Mouse (Mus musculus) G1E (cell line): ENCODE data around the gene Myom3.

ENCODE experiments used
- CTCF ChIP-seq: IDR thresholded peaks from 2 replicates; pipeline ENCODE4 v1.5.1; 2012; ENCODE audit warnings: low read depth, low read length, inconsistent platforms, mixed read lengths
- GATA1 ChIP-seq: IDR thresholded peaks from 2 replicates; pipeline ENCODE4 v1.6.1; 2012; ENCODE audit warnings: borderline replicate concordance, low read length, inconsistent platforms, mixed read lengths
- POLR2AphosphoS5 ChIP-seq: IDR thresholded peaks from 2 replicates; pipeline ENCODE4 v1.6.1; 2012; ENCODE audit warnings: low read depth, low read length, inconsistent platforms; ENCODE audit not compliant: insufficient replicate concordance
- TAL1 ChIP-seq: conservative IDR thresholded peaks from 2 replicates; pipeline ENCODE4 v1.6.1; 2012; ENCODE audit warnings: low read depth, low read length, inconsistent platforms, mixed read lengths

DNA sequence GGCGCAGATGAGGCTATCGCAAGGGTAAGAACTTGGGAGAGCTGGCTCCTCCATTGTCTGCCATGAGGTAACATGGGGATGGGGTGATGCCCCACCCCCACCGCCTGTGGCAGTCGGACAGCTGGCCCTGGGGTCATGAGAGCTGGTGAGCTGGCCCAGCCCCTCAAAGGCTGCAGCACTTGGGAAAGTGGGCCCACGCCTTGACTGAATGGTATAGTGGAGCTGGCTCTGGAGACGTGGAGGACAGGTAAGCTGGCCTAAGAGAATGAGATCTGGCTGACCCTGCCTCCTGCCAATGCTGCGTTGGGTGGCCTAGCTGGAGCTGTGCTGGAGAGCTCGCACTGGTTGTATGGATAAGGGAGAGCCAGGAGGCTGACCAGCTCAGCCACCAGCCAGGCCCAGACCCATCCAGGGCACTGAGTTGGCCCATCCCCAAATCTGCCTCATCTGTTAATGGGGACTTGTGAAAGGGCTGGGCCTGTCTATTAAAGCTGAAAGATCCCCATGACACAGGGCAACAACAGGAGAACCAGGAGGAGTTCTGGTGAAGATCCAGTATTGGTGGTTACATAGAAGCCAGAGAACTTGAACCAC is 74.7 kb downstream of the Myom3 start:
- TF ChIP-seq CTCF (no peak), GATA1 (no peak), TAL1 (no peak), POLR2AphosphoS5 (no peak)
